Mouse (Mus musculus): ENCODE results near the gene Nup50.

GRCm38 (mm10) chr15:84891246-84891645 is 32.0 kb upstream of the Nup50 start:
- TF ChIP-seq CTCF (IDR thresholded peaks at IDR 0.05; ENCODE audit: low read depth, low read length) = no peak
- TF ChIP-seq POLR2A (IDR thresholded peaks at IDR 0.05; ENCODE audit: insufficient read depth, low read length) = no peak

Data from ES-Bruce4 (cell line).